Mouse (Mus musculus) MEL (cell line): ENCODE measurements at regions not wholly inside any gene's neighbourhood (a gene's known extent, or its start where the extent isn't known, plus 50 kb on each side); places are given as distances from the start of the nearest gene placed in this dataset.

Experiments used
- DNase-seq: peaks from one replicate; pipeline ENCODE4 v3.0.0; 2011; ENCODE audit warnings: low read depth, low spot score
- H3K27ac ChIP-seq: 2 replicates; pipeline ENCODE4 v1.5.1; 2012; ENCODE audit warnings: low read depth, mild to moderate bottlenecking, control low read depth, low read length, moderate library complexity; ENCODE audit not compliant: control insufficient read depth
- H3K27me3 ChIP-seq, 2 experiments: fragments of 150-350 bp in 1 of 2; sonication (generic) in 1 of 2; 2 replicates each; pipeline ENCODE4 v1.6.1; 2012; ENCODE audit warnings: low read length in 2 of 2, mild to moderate bottlenecking in 2 of 2, improper control_type of control experiment in 1 of 2, moderate library complexity in 1 of 2; ENCODE audit not compliant: insufficient read depth in 2 of 2, control insufficient read depth in 1 of 2
- H3K36me3 ChIP-seq, 2 experiments: 2 replicates each; pipeline ENCODE4 v1.6.1; 2012 to 2014; ENCODE audit warnings: low read length in 2 of 2, improper control_type of control experiment in 1 of 2, inconsistent platforms in 1 of 2, mild to moderate bottlenecking in 1 of 2; ENCODE audit not compliant: insufficient read depth in 2 of 2, control insufficient read depth in 1 of 2
- H3K4me1 ChIP-seq, 2 experiments: fragments of 150-350 bp in 1 of 2; sonication (generic) in 1 of 2; 2 replicates each; pipeline ENCODE4 v1.6.1; 2012; ENCODE audit warnings: low read length in 2 of 2, improper control_type of control experiment in 1 of 2, mild to moderate bottlenecking in 1 of 2; ENCODE audit not compliant: insufficient read depth in 2 of 2, control insufficient read depth in 1 of 2
- H3K4me3 ChIP-seq, 2 experiments: fragments of 150-350 bp in 1 of 2; sonication (generic) in 1 of 2; 2 replicates each; pipeline ENCODE4 v1.5.1; 2012; ENCODE audit warnings: low read depth in 2 of 2, low read length in 2 of 2, mild to moderate bottlenecking in 2 of 2, moderate library complexity in 2 of 2, control low read depth in 1 of 2, improper control_type of control experiment in 1 of 2; ENCODE audit not compliant: control insufficient read depth in 1 of 2, insufficient read depth in 1 of 2
- H3K79me2 ChIP-seq: 2 replicates; pipeline ENCODE4 v1.6.1; 2012; ENCODE audit warnings: mild to moderate bottlenecking, low read length, moderate library complexity; ENCODE audit not compliant: control insufficient read depth, poor library complexity, insufficient read depth
- H3K9ac ChIP-seq: 2 replicates; pipeline ENCODE4 v1.6.1; 2012; ENCODE audit warnings: low read depth, mild to moderate bottlenecking, control low read depth, low read length, moderate library complexity; ENCODE audit not compliant: control insufficient read depth, poor library complexity, severe bottlenecking
- H3K9me3 ChIP-seq: fragments of 150-350 bp; sonication (generic); replicated peaks from 2 replicates; pipeline ENCODE4 v1.6.1; 2012; ENCODE audit warnings: mild to moderate bottlenecking, low read length, improper control_type of control experiment, moderate library complexity; ENCODE audit not compliant: insufficient read depth
- CHD1 ChIP-seq: IDR thresholded peaks from 2 replicates; pipeline ENCODE4 v1.6.1; 2012; ENCODE audit warnings: low read depth, mild to moderate bottlenecking, inconsistent platforms, low read length, improper control_type of control experiment
- CHD2 ChIP-seq: IDR thresholded peaks from 2 replicates; pipeline ENCODE4 v1.6.1; 2011; ENCODE audit warnings: low read length, improper control_type of control experiment
- E2F4 ChIP-seq: IDR thresholded peaks from 2 replicates; pipeline ENCODE4 v1.6.1; 2011; ENCODE audit warnings: low read depth, low read length, improper control_type of control experiment, borderline replicate concordance
- ELF1 ChIP-seq: IDR thresholded peaks from 2 replicates; pipeline ENCODE4 v1.6.1; 2014; ENCODE audit warnings: low read depth, mild to moderate bottlenecking, inconsistent platforms, low read length, improper control_type of control experiment, moderate library complexity
- JUND ChIP-seq: IDR thresholded peaks from 2 replicates; pipeline ENCODE4 v1.6.1; 2011; ENCODE audit warnings: low read depth, mild to moderate bottlenecking, improper control_type of control experiment, low read length
- KAT2A ChIP-seq: conservative IDR thresholded peaks from 2 replicates; pipeline ENCODE4 v1.6.1; 2012; ENCODE audit warnings: low read depth, low read length, improper control_type of control experiment, inconsistent platforms
- MAZ ChIP-seq: IDR thresholded peaks from 2 replicates; pipeline ENCODE4 v1.6.1; 2012; ENCODE audit warnings: low read depth, mild to moderate bottlenecking, inconsistent platforms, low read length, improper control_type of control experiment
- MEF2A ChIP-seq: IDR thresholded peaks from 2 replicates; pipeline ENCODE4 v1.6.1; 2014; ENCODE audit warnings: low read depth, mild to moderate bottlenecking, inconsistent platforms, low read length, improper control_type of control experiment; ENCODE audit not compliant: poor library complexity, insufficient replicate concordance, severe bottlenecking; ENCODE audit errors: extremely low read depth
- MYC ChIP-seq: IDR thresholded peaks from 2 replicates; pipeline ENCODE4 v1.6.1; 2011; ENCODE audit warnings: low read depth, mild to moderate bottlenecking, low read length, improper control_type of control experiment, moderate library complexity
- NELFE ChIP-seq: IDR thresholded peaks from 2 replicates; pipeline ENCODE4 v1.6.1; 2011; ENCODE audit warnings: low read depth, low read length, improper control_type of control experiment
- NRF1 ChIP-seq: IDR thresholded peaks from 2 replicates; pipeline ENCODE4 v1.6.1; 2014; ENCODE audit warnings: low read depth, mild to moderate bottlenecking, inconsistent platforms, low read length, improper control_type of control experiment, moderate library complexity; ENCODE audit not compliant: poor library complexity, insufficient read depth, severe bottlenecking
- POLR2A ChIP-seq, 2 experiments: IDR thresholded peaks; 2 replicates each; pipeline ENCODE4 v1.6.1; 2011 to 2012; ENCODE audit warnings: low read length in 2 of 2, mild to moderate bottlenecking in 2 of 2, control low read depth in 1 of 2, improper control_type of control experiment in 1 of 2, low read depth in 1 of 2, moderate library complexity in 1 of 2; ENCODE audit not compliant: control insufficient read depth in 1 of 2, insufficient read depth in 1 of 2, poor library complexity in 1 of 2
- POLR2AphosphoS2 ChIP-seq: IDR thresholded peaks from 2 replicates; pipeline ENCODE4 v1.6.1; 2011; ENCODE audit warnings: low read length, improper control_type of control experiment
- RCOR1 ChIP-seq: IDR thresholded peaks from 2 replicates; pipeline ENCODE4 v1.6.1; 2012; ENCODE audit warnings: low read depth, mild to moderate bottlenecking, inconsistent platforms, low read length, improper control_type of control experiment
- SMC3 ChIP-seq: IDR thresholded peaks from 2 replicates; pipeline ENCODE4 v1.6.1; 2011; ENCODE audit warnings: low read depth, low read length, improper control_type of control experiment
- TAL1 ChIP-seq: IDR thresholded peaks from 2 replicates; pipeline ENCODE4 v1.6.1; 2012; ENCODE audit warnings: mild to moderate bottlenecking, inconsistent platforms, low read length, moderate library complexity, mixed read lengths
- TBP ChIP-seq: IDR thresholded peaks from 2 replicates; pipeline ENCODE4 v1.8.0; 2011; ENCODE audit warnings: low read depth, low read length, improper control_type of control experiment
- USF2 ChIP-seq, 2 experiments: IDR thresholded peaks; 2 replicates each; pipeline ENCODE4 v1.6.1; 2011 to 2012; ENCODE audit warnings: improper control_type of control experiment in 2 of 2, low read length in 2 of 2, borderline replicate concordance in 1 of 2, inconsistent platforms in 1 of 2, low read depth in 1 of 2, mild to moderate bottlenecking in 1 of 2; ENCODE audit not compliant: insufficient read depth in 1 of 2
- ZC3H11A ChIP-seq: IDR thresholded peaks from 2 replicates; pipeline ENCODE4 v1.6.1; 2012; ENCODE audit warnings: low read depth, mild to moderate bottlenecking, inconsistent platforms, low read length, improper control_type of control experiment
- ZMIZ1 ChIP-seq: IDR thresholded peaks from 2 replicates; pipeline ENCODE4 v1.6.1; 2012; ENCODE audit warnings: low read depth, mild to moderate bottlenecking, inconsistent platforms, low read length, improper control_type of control experiment, moderate library complexity
- ZNF384 ChIP-seq: IDR thresholded peaks from 2 replicates; pipeline ENCODE4 v1.6.1; 2012; ENCODE audit warnings: low read depth, mild to moderate bottlenecking, inconsistent platforms, low read length, improper control_type of control experiment

DNA sequence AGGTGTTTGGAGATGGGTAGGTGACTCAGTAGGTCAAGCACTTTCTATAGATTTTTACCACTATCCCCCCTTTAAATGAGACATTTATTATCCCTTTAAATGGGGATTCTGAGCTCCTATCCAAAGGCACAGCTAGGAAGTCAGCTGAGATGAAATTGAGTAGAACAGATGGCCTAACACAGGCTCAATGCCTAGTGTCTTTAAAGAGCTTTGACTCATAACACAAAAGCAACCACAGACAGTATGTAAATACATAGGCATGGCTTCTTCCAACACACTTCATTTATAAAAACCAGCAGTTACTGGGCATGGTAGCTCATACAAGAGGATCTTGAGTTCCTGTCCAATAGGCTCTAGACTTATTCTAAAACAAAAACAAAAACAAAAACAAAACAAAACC lies 513.0 kb upstream of the Castor2 start:
- H3K27ac ChIP-seq = no peak overlapping the region
- no peaks in the 10 kb centered on the region for H3K79me2 ChIP-seq
- no peaks in the 10 kb centered on the region for H3K4me1 ChIP-seq
- no peaks in the 10 kb centered on the region for H3K27me3 ChIP-seq
- no peaks in the 10 kb centered on the region for H3K9me3 ChIP-seq
- TF ChIP-seq SMC3 (no peak), TBP (no peak), POLR2A (IDR thresholded peaks at IDR 0.05; ENCODE audit: control insufficient read depth in 1 of 2, insufficient read depth in 1 of 2, low read depth in 1 of 2, low read length in 2 of 2, poor library complexity in 1 of 2) (no peak), JUND (no peak), ELF1 (no peak)
- no peak overlapping the region for H3K4me3 ChIP-seq
- DNase-seq = no peak
- H3K9ac ChIP-seq = no peak overlapping the region
- no peaks in the 10 kb centered on the region for H3K36me3 ChIP-seq

DNA sequence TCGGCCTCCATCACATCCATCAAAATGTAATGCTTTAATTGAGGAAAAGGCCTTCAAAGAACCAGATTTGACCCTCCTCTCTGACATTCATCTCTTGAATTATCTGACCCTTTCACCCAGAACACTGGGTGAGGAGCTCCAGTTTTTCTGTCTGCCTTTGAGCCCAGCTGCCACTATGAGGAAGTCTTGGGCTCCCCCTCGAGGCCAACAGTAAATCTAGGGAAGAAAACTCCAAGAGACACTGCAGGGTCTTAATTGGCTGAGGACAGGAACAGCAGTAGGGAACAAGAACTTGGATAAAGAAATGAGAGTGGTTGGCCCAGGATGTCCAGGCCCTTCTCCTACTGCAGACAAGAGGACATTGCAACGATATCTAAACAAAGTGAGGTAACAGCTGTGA lies 514.3 kb upstream of the Castor2 start:
- Histone ChIP-seq H3K36me3 (no peaks in the 10 kb centered on the region), H3K9me3 (no peaks in the 10 kb centered on the region), H3K27me3 (no peaks in the 10 kb centered on the region), H3K79me2 (no peaks in the 10 kb centered on the region), H3K4me3 (no peak overlapping the region), H3K9ac (no peak overlapping the region), H3K4me1 (no peaks in the 10 kb centered on the region), H3K27ac (no peak overlapping the region)
- TF ChIP-seq ZMIZ1 (no peak), JUND (no peak), USF2 (IDR thresholded peaks at IDR 0.05; ENCODE audit: borderline replicate concordance in 1 of 2, insufficient read depth in 1 of 2, low read depth in 1 of 2, low read length in 2 of 2) (no peak), MAZ (no peak), TBP (no peak), NRF1 (no peak), RCOR1 (no peak), MYC (no peak), E2F4 (no peak), ZNF384 (no peak), NELFE (no peak), SMC3 (no peak), POLR2A (IDR thresholded peaks at IDR 0.05; ENCODE audit: control insufficient read depth in 1 of 2, insufficient read depth in 1 of 2, low read depth in 1 of 2, low read length in 2 of 2, poor library complexity in 1 of 2) (no peak), KAT2A (no peak), CHD2 (no peak), ZC3H11A (no peak), TAL1 (no peak), CHD1 (no peak), POLR2AphosphoS2 (no peak), MEF2A (no peak)
- DNase-seq = no peak
